Mouse (Mus musculus) lung, embryonic 16.5 days (tissue): ENCODE measurements around the gene Psmb8. TPM values are rescaled to one million over a fixed set of nuclear protein-coding genes. Genes with fewer than 3 reads are reported as not detected.

Experiments used
- ATAC-seq: fragments of 200-750 bp; cut with Nextera tagmentation; 2 replicates; pipeline ENCODE4 v1.8.0; 2017; ENCODE audit warnings: low read depth, mild to moderate bottlenecking, moderate library complexity
- H3K27ac ChIP-seq: fragments of 300-500 bp; sonication (generic); 2 replicates; pipeline ENCODE4 v1.5.1; 2014; ENCODE audit warnings: mild to moderate bottlenecking, control low read depth, low read length
- H3K27me3 ChIP-seq: fragments of 300-500 bp; sonication (generic); 2 replicates; pipeline ENCODE4 v1.6.1; 2014; ENCODE audit warnings: low read depth, low read length, mixed read lengths; ENCODE audit not compliant: control insufficient read depth, insufficient read depth
- H3K36me3 ChIP-seq: fragments of 300-500 bp; sonication (generic); 2 replicates; pipeline ENCODE4 v1.6.1; 2014; ENCODE audit warnings: low read length; ENCODE audit not compliant: control insufficient read depth, insufficient read depth
- H3K4me1 ChIP-seq: fragments of 300-500 bp; sonication (generic); replicated peaks from 2 replicates; pipeline ENCODE4 v1.6.1; 2014; ENCODE audit warnings: low read length, mixed read lengths; ENCODE audit not compliant: control insufficient read depth, insufficient read depth
- H3K4me2 ChIP-seq: fragments of 300-500 bp; sonication (generic); 2 replicates; pipeline ENCODE4 v1.6.1; 2014; ENCODE audit warnings: low read depth, low read length, control low read depth
- H3K4me3 ChIP-seq: fragments of 300-500 bp; sonication (generic); 2 replicates; pipeline ENCODE4 v1.5.1; 2014; ENCODE audit warnings: mild to moderate bottlenecking, low read length, control low read depth
- H3K9ac ChIP-seq: fragments of 300-500 bp; sonication (generic); 2 replicates; pipeline ENCODE4 v1.6.1; 2014; ENCODE audit warnings: low read length, control low read depth
- H3K9me3 ChIP-seq: fragments of 300-500 bp; sonication (generic); 2 replicates; pipeline ENCODE4 v1.6.1; 2016; ENCODE audit warnings: low read length; ENCODE audit not compliant: control insufficient read depth
- WGBS: fragments of 180-500 bp; shearing (Covaris S2); extraction: QIAGEN DNeasy Blood & Tissue Kit; methylation state at CpG from one replicate; pipeline ENCODE4 v1.1.7; 2014; 5-methylcytosine and 5-hydroxymethylcytosine counted together
- polyA plus RNA-seq: library from polyadenylated mRNA; unstranded; fragments of >200 nt; fragmentation: Nextera tagmentation; extraction: Ambion mirVana; gene quantifications from 2 replicates; pipeline ENCODE4 v1.2.1, GENCODE M21; 2015

The Psmb8 gene
- polyA plus RNA-seq, 1 experiment from 2014 or later: 21.4 TPM

DNA sequence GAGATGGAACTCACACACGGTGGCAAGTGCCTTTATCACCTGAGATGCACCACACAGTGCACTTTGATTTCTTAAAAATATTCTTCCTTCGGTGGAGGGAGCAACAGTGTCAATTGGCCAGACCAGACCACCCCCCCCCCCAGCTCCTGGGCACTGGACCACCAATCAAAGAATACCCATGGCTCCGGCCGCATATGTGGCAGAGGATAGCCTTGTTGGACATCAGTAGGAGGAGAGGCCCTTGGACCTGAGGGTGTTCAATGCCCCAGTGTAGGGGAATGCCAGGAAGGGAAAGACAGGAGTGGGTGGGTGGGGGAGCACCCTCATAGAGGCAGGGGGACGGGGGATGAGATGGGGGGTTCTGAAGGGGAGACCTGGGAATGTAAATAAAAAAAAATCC is 9.2 kb downstream of the Psmb8 start:
- H3K9ac ChIP-seq: no peak overlapping the region
- peaks cover 11% of the 10 kb centered on the region for H3K4me1 ChIP-seq
- 87% methylated on average over 5 of the region's 5 CpGs for WGBS
- H3K36me3 ChIP-seq: no peaks in the 10 kb centered on the region
- no peak overlapping the region for H3K4me3 ChIP-seq
- no peak for ATAC-seq
- no peak overlapping the region for H3K4me2 ChIP-seq
- H3K27ac ChIP-seq: no peak overlapping the region
- peaks cover 6% of the 10 kb centered on the region for H3K9me3 ChIP-seq
- peaks cover 7% of the 10 kb centered on the region; the same call in 1 of the 2 replicates for H3K27me3 ChIP-seq

DNA sequence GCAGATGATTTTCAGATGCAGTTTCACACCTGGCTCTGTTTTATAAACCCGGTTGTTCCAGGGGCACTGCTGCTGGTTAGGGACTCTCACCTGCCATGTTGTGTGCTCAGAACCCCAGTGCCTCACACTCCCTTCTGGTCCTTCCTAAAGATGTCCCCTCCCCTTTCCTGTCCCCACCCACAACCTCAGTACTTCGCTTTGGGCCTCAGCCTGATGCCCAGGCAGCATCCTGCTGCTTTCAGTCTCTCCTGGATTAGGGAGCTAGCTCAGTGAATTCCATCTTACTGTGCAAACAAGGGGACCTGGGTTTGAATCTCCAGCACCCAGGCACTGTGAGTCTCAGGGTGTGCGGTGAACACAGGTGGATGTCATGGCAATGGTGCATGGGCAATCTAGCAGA is 9.9 kb downstream of the Psmb8 start:
- Histone ChIP-seq H3K36me3 (no peaks in the 10 kb centered on the region), H3K4me3 (no peak overlapping the region), H3K9me3 (peaks cover 6% of the 10 kb centered on the region), H3K27ac (no peak overlapping the region), H3K4me1 (peaks cover 11% of the 10 kb centered on the region), H3K9ac (no peak overlapping the region), H3K4me2 (no peak overlapping the region), H3K27me3 (peaks cover 12% of the 10 kb centered on the region; the same call in 1 of the 2 replicates)
- no peak for ATAC-seq
- WGBS: 53% methylated on average over 3 of the region's 3 CpGs

DNA sequence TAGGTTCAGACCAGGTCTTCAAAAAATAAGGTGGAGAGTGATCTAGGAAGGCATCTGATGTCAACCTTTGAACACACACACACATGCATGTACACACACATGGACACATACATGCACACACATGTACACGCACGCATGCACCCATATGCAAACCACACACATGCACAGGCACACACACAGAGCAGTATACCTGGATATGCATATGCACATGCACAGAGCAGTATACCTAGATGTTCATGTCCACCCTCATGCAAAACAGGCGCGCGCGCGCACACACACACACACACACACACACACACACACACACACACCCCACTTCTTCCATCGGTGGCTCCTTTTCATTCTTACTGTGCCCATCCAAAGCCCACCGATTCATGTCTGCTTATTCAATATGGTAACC is 10.3 kb downstream of the Psmb8 start:
- no peaks in the 10 kb centered on the region for H3K36me3 ChIP-seq
- H3K9me3 ChIP-seq: peaks cover 6% of the 10 kb centered on the region
- H3K4me2 ChIP-seq: no peak overlapping the region
- 92% methylated on average over 9 of the region's 9 CpGs for WGBS
- peaks cover 14% of the 10 kb centered on the region for H3K27me3 ChIP-seq
- peaks cover 11% of the 10 kb centered on the region for H3K4me1 ChIP-seq
- ATAC-seq: no peak
- H3K4me3 ChIP-seq: no peak overlapping the region
- H3K27ac ChIP-seq: no peak overlapping the region
- H3K9ac ChIP-seq: no peak overlapping the region

DNA sequence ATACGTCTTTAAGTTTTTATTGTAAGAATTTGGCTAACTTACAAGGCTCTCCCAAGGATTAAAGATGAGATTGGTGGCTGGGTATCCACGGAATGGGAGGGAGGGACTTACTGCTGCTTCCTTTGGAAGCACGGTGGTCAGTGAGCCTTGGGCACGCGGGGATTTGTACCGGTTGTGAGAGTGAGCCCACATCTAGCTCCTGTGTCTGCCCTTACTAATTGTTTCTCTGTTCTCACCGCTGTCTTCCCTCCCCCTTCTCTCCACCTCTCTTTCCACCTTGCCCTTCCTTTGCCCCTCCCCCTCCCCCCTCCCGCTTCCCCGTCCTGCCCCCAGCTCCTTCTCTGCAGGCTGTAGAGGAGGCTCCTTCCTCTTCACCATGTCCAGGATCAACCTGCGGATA is 10.9 kb downstream of the Psmb8 start:
- 18% methylated on average over 9 of the region's 10 CpGs for WGBS
- H3K4me1 ChIP-seq: peaks cover 11% of the 10 kb centered on the region
- H3K27me3 ChIP-seq: peaks cover 19% of the 10 kb centered on the region
- peaks cover 6% of the 10 kb centered on the region for H3K9me3 ChIP-seq
- H3K36me3 ChIP-seq: no peaks in the 10 kb centered on the region
- no peak for ATAC-seq
- no peak overlapping the region for H3K4me2 ChIP-seq
- no peak overlapping the region for H3K27ac ChIP-seq
- no peak overlapping the region for H3K4me3 ChIP-seq
- H3K9ac ChIP-seq: no peak overlapping the region

DNA sequence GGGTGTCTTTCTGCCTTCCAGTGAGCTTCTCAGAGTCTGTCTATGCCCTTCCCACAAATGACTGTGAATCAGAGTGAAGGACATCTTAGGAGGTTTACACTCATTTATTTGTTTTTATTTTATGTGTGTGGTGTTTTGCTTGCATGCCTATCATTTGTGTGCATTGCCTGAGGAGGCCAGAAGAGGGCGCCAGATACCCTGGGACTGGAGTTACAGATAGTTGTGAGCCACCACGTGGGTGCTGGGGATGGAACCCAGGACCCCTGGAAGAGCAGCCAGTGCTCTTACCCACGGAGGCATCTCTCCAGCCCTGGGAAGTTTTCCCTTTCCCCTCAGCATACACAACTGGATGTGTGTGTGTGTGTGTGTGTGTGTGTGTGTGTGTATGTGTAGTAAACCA is 12.2 kb downstream of the Psmb8 start:
- Histone ChIP-seq H3K27ac (no peak overlapping the region), H3K9me3 (peaks cover 6% of the 10 kb centered on the region), H3K4me1 (peaks cover 11% of the 10 kb centered on the region), H3K36me3 (no peaks in the 10 kb centered on the region), H3K9ac (no peak overlapping the region), H3K4me3 (no peak overlapping the region), H3K27me3 (peaks cover 29% of the 10 kb centered on the region), H3K4me2 (no peak overlapping the region)
- no peak for ATAC-seq
- WGBS: 44% methylated on average over 3 of the region's 3 CpGs

DNA sequence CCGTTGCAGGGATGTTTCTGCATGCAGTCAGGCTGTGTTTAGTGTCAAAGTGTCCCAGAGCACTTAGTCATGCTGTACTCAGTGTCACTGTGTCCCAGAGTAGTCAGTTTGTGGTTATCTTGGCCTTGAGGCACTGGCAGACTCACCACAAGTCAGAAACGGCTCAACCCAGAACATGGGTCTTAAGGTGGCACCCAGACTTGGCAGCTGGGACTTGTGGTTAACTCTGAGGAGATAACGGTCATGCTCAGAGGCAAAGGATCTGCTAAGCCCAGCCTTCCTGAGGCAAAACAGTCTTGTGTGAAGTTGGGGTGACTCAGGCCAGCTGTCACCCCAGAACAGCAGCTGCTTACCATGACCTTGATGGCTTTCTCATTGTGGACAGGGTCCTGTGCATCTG is 13.1 kb downstream of the Psmb8 start:
- no peak overlapping the region for H3K4me3 ChIP-seq
- H3K27me3 ChIP-seq: peaks cover 29% of the 10 kb centered on the region
- H3K4me1 ChIP-seq: peaks cover 2% of the 10 kb centered on the region
- H3K27ac ChIP-seq: no peak overlapping the region
- H3K4me2 ChIP-seq: no peak overlapping the region
- H3K9ac ChIP-seq: no peak overlapping the region
- ATAC-seq: no peak
- H3K9me3 ChIP-seq: peaks cover 6% of the 10 kb centered on the region
- 60% methylated on average over 3 of the region's 3 CpGs for WGBS
- no peaks in the 10 kb centered on the region for H3K36me3 ChIP-seq

DNA sequence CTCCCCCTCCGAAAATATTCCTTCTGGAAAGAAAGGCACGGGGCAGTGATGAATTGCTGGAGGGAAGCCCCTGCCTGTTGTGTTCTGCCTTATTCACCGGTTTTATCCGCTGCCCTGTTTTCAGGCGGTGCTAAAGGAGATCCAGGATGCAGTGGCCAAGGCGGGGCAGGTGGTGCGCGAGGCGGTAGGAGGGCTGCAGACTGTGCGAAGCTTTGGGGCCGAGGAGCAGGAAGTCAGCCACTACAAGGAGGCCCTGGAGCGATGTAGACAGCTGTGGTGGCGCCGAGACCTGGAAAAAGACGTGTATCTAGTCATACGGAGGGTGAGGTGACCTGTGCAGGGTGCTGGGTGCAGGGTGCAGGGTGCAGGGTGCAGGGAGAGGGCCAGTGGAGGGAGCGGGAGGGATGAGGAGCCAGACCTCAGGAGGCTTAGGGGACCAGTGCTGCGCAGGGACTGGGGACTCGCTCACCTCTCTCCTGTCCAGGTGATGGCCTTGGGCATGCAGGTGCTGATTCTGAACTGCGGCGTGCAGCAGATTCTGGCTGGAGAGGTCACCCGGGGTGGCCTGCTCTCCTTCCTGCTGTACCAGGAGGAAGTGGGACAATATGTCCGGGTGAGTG is 14.3 kb downstream of the Psmb8 start:
- no peak overlapping the region for H3K4me3 ChIP-seq

DNA sequence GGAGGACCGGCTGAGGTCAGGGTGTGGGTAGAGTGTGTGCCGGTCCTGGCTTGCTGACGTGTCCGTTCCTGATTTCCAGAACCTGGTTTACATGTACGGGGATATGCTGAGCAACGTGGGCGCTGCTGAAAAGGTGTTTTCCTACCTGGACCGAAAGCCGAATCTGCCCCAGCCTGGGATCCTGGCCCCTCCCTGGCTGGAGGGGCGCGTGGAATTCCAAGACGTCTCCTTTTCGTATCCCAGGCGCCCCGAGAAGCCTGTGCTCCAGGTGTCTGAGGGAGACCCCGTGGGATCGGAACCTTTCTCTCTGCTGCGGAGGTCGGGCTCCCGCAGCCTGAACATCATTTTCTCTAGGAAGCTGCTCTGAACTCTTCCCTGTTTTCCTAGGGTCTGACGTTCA is 16.4 kb downstream of the Psmb8 start:
- no peak for ATAC-seq
- peaks cover 29% of the 10 kb centered on the region for H3K27me3 ChIP-seq
- H3K9ac ChIP-seq: no peak overlapping the region
- no peaks in the 10 kb centered on the region for H3K36me3 ChIP-seq
- H3K4me3 ChIP-seq: no peak overlapping the region
- no peaks in the 10 kb centered on the region for H3K4me1 ChIP-seq
- H3K27ac ChIP-seq: no peak overlapping the region
- H3K9me3 ChIP-seq: peaks cover 6% of the 10 kb centered on the region
- 49% methylated on average over 21 of the region's 21 CpGs for WGBS
- no peak overlapping the region for H3K4me2 ChIP-seq

More for the DNA sequence above, 14.3 kb downstream of the Psmb8 start:
- no peak overlapping the region for H3K9ac ChIP-seq
- no peaks in the 10 kb centered on the region for H3K36me3 ChIP-seq
- ATAC-seq: no peak
- 17% methylated on average over 23 of the region's 23 CpGs for WGBS
- H3K9me3 ChIP-seq: peaks cover 6% of the 10 kb centered on the region
- H3K4me2 ChIP-seq: no peak overlapping the region
- peaks cover 29% of the 10 kb centered on the region for H3K27me3 ChIP-seq
- no peaks in the 10 kb centered on the region for H3K4me1 ChIP-seq
- H3K27ac ChIP-seq: no peak overlapping the region

DNA sequence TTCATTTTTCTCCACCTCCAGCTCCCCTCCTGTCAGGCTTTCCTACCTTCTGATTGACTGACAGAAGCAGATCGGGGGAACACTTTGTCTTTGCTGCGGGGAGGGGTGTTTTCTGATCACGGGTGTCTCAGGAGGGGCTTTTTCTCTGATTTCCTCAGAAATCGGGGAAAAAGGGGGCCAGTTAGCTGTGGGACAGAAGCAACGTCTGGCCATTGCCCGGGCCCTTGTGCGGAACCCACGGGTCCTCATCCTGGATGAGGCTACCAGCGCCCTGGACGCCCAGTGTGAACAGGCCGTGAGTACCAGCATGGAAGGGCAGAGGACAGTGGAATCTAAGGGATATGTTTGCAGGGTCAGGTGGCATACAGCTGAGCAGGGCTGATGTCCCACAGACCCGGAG is 17.7 kb downstream of the Psmb8 start:
- H3K27ac ChIP-seq: no peak overlapping the region
- no peak for ATAC-seq
- H3K36me3 ChIP-seq: no peaks in the 10 kb centered on the region
- no peak overlapping the region for H3K9ac ChIP-seq
- H3K4me2 ChIP-seq: no peak overlapping the region
- H3K9me3 ChIP-seq: no peaks in the 10 kb centered on the region
- H3K4me1 ChIP-seq: no peaks in the 10 kb centered on the region
- peaks cover 29% of the 10 kb centered on the region for H3K27me3 ChIP-seq
- 83% methylated on average over 12 of the region's 12 CpGs for WGBS
- H3K4me3 ChIP-seq: no peak overlapping the region
